Mouse (Mus musculus) liver, embryonic 13.5 days (tissue): ENCODE results near the gene Cyp2d26. TPM values are rescaled to one million over a fixed set of nuclear protein-coding genes. Genes with fewer than 3 reads are reported as not detected.

ENCODE experiments used
- ATAC-seq: fragments of 200-750 bp; cut with Nextera tagmentation; 2 replicates; pipeline ENCODE4 v1.8.0; 2017; ENCODE audit warnings: low read depth, mild to moderate bottlenecking, moderate number of reproducible peaks, moderate library complexity
- DNase-seq: peaks from one replicate; pipeline ENCODE4 v3.0.0; 2022
- H3K27ac ChIP-seq: fragments of 300-500 bp; sonication (generic); 2 replicates; pipeline ENCODE4 v1.5.1; 2015; ENCODE audit warnings: moderate library complexity, mild to moderate bottlenecking, inconsistent platforms
- H3K27me3 ChIP-seq: fragments of 300-500 bp; sonication (generic); 2 replicates; pipeline ENCODE4 v1.6.1; 2015; ENCODE audit warnings: mild to moderate bottlenecking, inconsistent platforms
- H3K36me3 ChIP-seq: fragments of 300-500 bp; sonication (generic); 2 replicates; pipeline ENCODE4 v1.6.1; 2015; ENCODE audit warnings: mild to moderate bottlenecking, inconsistent platforms
- H3K4me1 ChIP-seq: fragments of 300-500 bp; sonication (generic); replicated peaks from 2 replicates; pipeline ENCODE4 v1.6.1; 2015; ENCODE audit warnings: inconsistent platforms
- H3K4me2 ChIP-seq: fragments of 300-500 bp; sonication (generic); 2 replicates; pipeline ENCODE4 v1.6.1; 2015; ENCODE audit warnings: inconsistent platforms, mild to moderate bottlenecking, moderate library complexity
- H3K4me3 ChIP-seq: fragments of 300-500 bp; sonication (generic); replicated peaks from 2 replicates; pipeline ENCODE4 v1.5.1; 2015; ENCODE audit warnings: mild to moderate bottlenecking, inconsistent platforms
- H3K9ac ChIP-seq: fragments of 300-500 bp; sonication (generic); 2 replicates; pipeline ENCODE4 v1.6.1; 2015; ENCODE audit warnings: mild to moderate bottlenecking, inconsistent platforms
- H3K9me3 ChIP-seq: fragments of 300-500 bp; sonication (generic); replicated peaks from 2 replicates; pipeline ENCODE4 v1.6.1; 2016; ENCODE audit warnings: inconsistent platforms
- WGBS: fragments of 180-500 bp; shearing (Covaris S2); methylation state at CpG from one replicate; pipeline ENCODE4 v1.1.7; 2015; ENCODE audit not compliant: insufficient replicate concordance; 5-methylcytosine and 5-hydroxymethylcytosine counted together
- polyA plus RNA-seq: library from polyadenylated mRNA; unstranded; fragments of >200 nt; fragmentation: Nextera tagmentation; extraction: Ambion mirVana; gene quantifications from 2 replicates; pipeline ENCODE4 v1.2.1, GENCODE M21; 2015

Cyp2d26 gene
- polyA plus RNA-seq: 6.1 and 8.0 TPM in 2 replicates

GRCm38 (mm10) chr15:82794277-82794676 lies at the start of gene Cyp2d26:
Cyp2d26 (minus strand) TSS chr15:82794294.
- no peaks in the 10 kb centered on the region for H3K9me3 ChIP-seq
- H3K27ac ChIP-seq: peak within 1 kb of the TSS; percentile 39; the same call in 1 of the 2 replicates
- no peak within 1 kb of the TSS for H3K4me2 ChIP-seq
- no peak within 1 kb of the TSS for H3K9ac ChIP-seq
- ATAC-seq: peak; percentile 70
- H3K27me3 ChIP-seq: no peaks in the 10 kb centered on the region
- no peaks in the 10 kb centered on the region; the same call in none of the 2 replicates for H3K4me1 ChIP-seq
- 70% methylated on average over 5 of the region's 5 CpGs for WGBS
- DNase-seq: no peak
- H3K4me3 ChIP-seq: no peak within 1 kb of the TSS
- H3K36me3 ChIP-seq: no peaks in the 10 kb centered on the region

DNA sequence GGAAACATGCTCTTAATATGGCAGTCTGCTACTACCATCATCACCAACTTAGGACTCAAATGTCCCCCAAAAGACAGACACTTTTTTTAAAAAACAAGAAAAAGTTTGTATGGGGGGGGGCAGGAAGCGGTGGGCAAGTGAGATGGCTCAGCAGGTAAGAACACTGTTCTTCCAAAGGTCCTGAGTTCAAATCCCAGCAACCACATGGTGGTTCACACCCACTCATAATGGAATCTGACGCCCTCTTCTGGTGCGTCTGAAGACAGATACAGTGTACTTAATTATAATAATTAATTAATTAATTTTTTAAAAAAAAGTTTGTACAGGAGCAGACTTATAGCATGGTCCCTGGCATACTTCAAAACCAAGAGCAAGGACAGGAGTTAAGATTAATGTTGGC lies 45.1 kb upstream of the Cyp2d26 start:
- Histone ChIP-seq H3K27ac (no peak overlapping the region), H3K27me3 (no peaks in the 10 kb centered on the region), H3K9ac (no peak overlapping the region), H3K4me1 (no peaks in the 10 kb centered on the region), H3K4me3 (no peak overlapping the region), H3K36me3 (peaks cover 5% of the 10 kb centered on the region; the same call in 1 of the 2 replicates), H3K9me3 (no peaks in the 10 kb centered on the region), H3K4me2 (no peak overlapping the region)
- no peak for ATAC-seq
- 73% methylated on average over 3 of the region's 3 CpGs for WGBS
- DNase-seq: no peak

GRCm38 (mm10) chr15:82829917-82830316 lies 35.8 kb upstream of the Cyp2d26 start:
- no peaks in the 10 kb centered on the region for H3K9me3 ChIP-seq
- no peak overlapping the region for H3K27ac ChIP-seq
- DNase-seq (no peak), ATAC-seq (no peak)
- no peak overlapping the region for H3K9ac ChIP-seq
- WGBS: 84% methylated on average over 6 of the region's 6 CpGs
- no peak overlapping the region for H3K4me2 ChIP-seq
- H3K27me3 ChIP-seq: no peaks in the 10 kb centered on the region
- peaks cover 10% of the 10 kb centered on the region; the same call in 1 of the 2 replicates for H3K36me3 ChIP-seq
- no peak overlapping the region for H3K4me3 ChIP-seq
- H3K4me1 ChIP-seq: no peaks in the 10 kb centered on the region

GRCm38 (mm10) chr15:82825866-82826265 lies 31.8 kb upstream of the Cyp2d26 start:
- no peak overlapping the region for H3K4me2 ChIP-seq
- no peaks in the 10 kb centered on the region for H3K4me1 ChIP-seq
- H3K9ac ChIP-seq: no peak overlapping the region
- H3K27me3 ChIP-seq: no peaks in the 10 kb centered on the region
- H3K4me3 ChIP-seq: no peak overlapping the region
- H3K36me3 ChIP-seq: peaks cover 22% of the 10 kb centered on the region; the same call in 1 of the 2 replicates
- no peaks in the 10 kb centered on the region for H3K9me3 ChIP-seq
- ATAC-seq (no peak), DNase-seq (no peak)
- H3K27ac ChIP-seq: no peak overlapping the region

- Histone ChIP-seq H3K27ac (no peak overlapping the region), H3K9me3 (no peaks in the 10 kb centered on the region), H3K36me3 (peaks cover 23% of the 10 kb centered on the region), H3K4me3 (no peak overlapping the region), H3K27me3 (no peaks in the 10 kb centered on the region), H3K4me1 (no peaks in the 10 kb centered on the region), H3K4me2 (no peak overlapping the region), H3K9ac (no peak overlapping the region)
- DNase-seq (no peak), ATAC-seq (no peak)
- WGBS: 74% methylated on average over 3 of the region's 4 CpGs
Observed at GRCm38 (mm10) chr15:82822347-82822746, 28.3 kb upstream of the Cyp2d26 start.

- Histone ChIP-seq H3K36me3 (peaks cover 23% of the 10 kb centered on the region), H3K9ac (no peak overlapping the region), H3K27ac (no peak overlapping the region), H3K4me2 (no peak overlapping the region), H3K27me3 (no peaks in the 10 kb centered on the region), H3K4me1 (no peaks in the 10 kb centered on the region), H3K4me3 (no peak overlapping the region), H3K9me3 (no peaks in the 10 kb centered on the region)
- ATAC-seq: no peak
- 65% methylated on average over 1 of the region's 1 CpGs for WGBS
- DNase-seq: no peak
Observed at GRCm38 (mm10) chr15:82821657-82822056, 27.6 kb upstream of the Cyp2d26 start.

- 77% methylated on average over 4 of the region's 4 CpGs for WGBS
- H3K27ac ChIP-seq: no peak overlapping the region; the same call in 1 of the 2 replicates
- DNase-seq: no peak
- H3K4me2 ChIP-seq: no peak overlapping the region
- no peaks in the 10 kb centered on the region for H3K9me3 ChIP-seq
- H3K27me3 ChIP-seq: no peaks in the 10 kb centered on the region
- no peak for ATAC-seq
- no peak overlapping the region for H3K4me3 ChIP-seq
- peaks cover 13% of the 10 kb centered on the region for H3K4me1 ChIP-seq
- H3K36me3 ChIP-seq: peaks cover 31% of the 10 kb centered on the region
- no peak overlapping the region for H3K9ac ChIP-seq
Observed at GRCm38 (mm10) chr15:82815296-82815695, 21.2 kb upstream of the Cyp2d26 start.

- H3K27me3 ChIP-seq: no peaks in the 10 kb centered on the region
- 64% methylated on average over 4 of the region's 4 CpGs for WGBS
- H3K4me3 ChIP-seq: no peak overlapping the region
- H3K4me2 ChIP-seq: no peak overlapping the region
- H3K4me1 ChIP-seq: peaks cover 18% of the 10 kb centered on the region
- H3K9ac ChIP-seq: no peak overlapping the region
- peak; percentile 29 for DNase-seq
- H3K9me3 ChIP-seq: no peaks in the 10 kb centered on the region
- no peak overlapping the region for H3K27ac ChIP-seq
- ATAC-seq: no peak
- peaks cover 31% of the 10 kb centered on the region for H3K36me3 ChIP-seq
Observed at GRCm38 (mm10) chr15:82814806-82815205, 20.7 kb upstream of the Cyp2d26 start.

DNA sequence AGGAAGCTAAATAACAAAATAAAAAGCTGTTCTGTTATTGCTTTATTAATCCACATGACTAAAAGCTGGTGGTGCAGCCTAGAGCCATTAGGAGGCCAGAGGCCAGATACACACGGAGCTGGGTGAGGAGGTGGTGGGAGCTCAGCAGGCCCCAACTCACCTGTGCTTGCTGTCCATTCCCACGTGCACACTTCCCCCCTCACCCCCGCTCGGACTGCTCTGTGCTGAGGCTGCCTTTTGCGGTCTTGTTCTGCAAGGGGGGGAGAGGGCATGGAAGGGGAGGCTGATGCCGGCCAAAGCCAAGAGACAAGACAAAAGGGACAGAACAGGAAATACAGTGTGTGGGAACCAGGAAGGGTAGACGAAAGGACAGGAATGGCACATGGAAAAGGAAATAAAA lies 20.2 kb upstream of the Cyp2d26 start:
- H3K36me3 ChIP-seq: peaks cover 31% of the 10 kb centered on the region
- H3K27ac ChIP-seq: no peak overlapping the region
- H3K27me3 ChIP-seq: no peaks in the 10 kb centered on the region
- H3K4me1 ChIP-seq: peaks cover 23% of the 10 kb centered on the region
- ATAC-seq (no peak), DNase-seq (no peak)
- WGBS: 78% methylated on average over 7 of the region's 7 CpGs
- no peak overlapping the region for H3K4me3 ChIP-seq
- H3K4me2 ChIP-seq: no peak overlapping the region
- H3K9ac ChIP-seq: no peak overlapping the region
- H3K9me3 ChIP-seq: no peaks in the 10 kb centered on the region

GRCm38 (mm10) chr15:82810556-82810955 lies 16.5 kb upstream of the Cyp2d26 start:
- Histone ChIP-seq H3K9me3 (no peaks in the 10 kb centered on the region), H3K4me1 (peaks cover 23% of the 10 kb centered on the region), H3K4me3 (no peak overlapping the region), H3K4me2 (no peak overlapping the region), H3K27ac (peak overlapping the region; percentile 57), H3K9ac (no peak overlapping the region), H3K27me3 (no peaks in the 10 kb centered on the region), H3K36me3 (peaks cover 25% of the 10 kb centered on the region)
- peak; percentile 38 for DNase-seq
- peak; percentile 89 for ATAC-seq
- 15% methylated on average over 1 of the region's 1 CpGs for WGBS

DNA sequence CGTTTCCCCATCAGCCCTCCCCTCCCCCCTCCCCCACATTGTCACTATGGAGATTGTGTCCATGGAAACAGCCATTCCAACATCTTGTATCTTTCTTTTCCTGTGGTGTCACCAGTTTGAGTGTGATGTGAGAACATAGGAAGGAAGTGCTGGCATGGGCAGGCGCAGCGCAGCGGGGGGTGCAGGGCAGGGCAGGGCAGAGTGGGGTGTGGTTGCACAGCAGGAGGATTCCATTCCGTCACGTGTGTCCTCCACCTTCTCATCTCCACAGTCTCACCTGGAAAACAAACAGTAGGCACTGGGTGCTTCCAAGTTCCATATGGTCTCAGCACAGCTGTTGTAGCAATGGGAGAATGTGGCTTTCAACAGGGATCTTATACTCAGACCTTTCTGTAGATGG lies 15.4 kb upstream of the Cyp2d26 start:
- 46% methylated on average over 6 of the region's 6 CpGs for WGBS
- Histone ChIP-seq H3K4me3 (no peak overlapping the region), H3K27ac (peak overlapping the region; percentile 57), H3K36me3 (peaks cover 17% of the 10 kb centered on the region; the same call in 1 of the 2 replicates), H3K9me3 (no peaks in the 10 kb centered on the region), H3K27me3 (no peaks in the 10 kb centered on the region), H3K4me1 (peaks cover 23% of the 10 kb centered on the region), H3K9ac (no peak overlapping the region), H3K4me2 (no peak overlapping the region)
- ATAC-seq (peak; percentile 47; the same call in 1 of the 2 replicates), DNase-seq (peak; percentile 7)

DNA sequence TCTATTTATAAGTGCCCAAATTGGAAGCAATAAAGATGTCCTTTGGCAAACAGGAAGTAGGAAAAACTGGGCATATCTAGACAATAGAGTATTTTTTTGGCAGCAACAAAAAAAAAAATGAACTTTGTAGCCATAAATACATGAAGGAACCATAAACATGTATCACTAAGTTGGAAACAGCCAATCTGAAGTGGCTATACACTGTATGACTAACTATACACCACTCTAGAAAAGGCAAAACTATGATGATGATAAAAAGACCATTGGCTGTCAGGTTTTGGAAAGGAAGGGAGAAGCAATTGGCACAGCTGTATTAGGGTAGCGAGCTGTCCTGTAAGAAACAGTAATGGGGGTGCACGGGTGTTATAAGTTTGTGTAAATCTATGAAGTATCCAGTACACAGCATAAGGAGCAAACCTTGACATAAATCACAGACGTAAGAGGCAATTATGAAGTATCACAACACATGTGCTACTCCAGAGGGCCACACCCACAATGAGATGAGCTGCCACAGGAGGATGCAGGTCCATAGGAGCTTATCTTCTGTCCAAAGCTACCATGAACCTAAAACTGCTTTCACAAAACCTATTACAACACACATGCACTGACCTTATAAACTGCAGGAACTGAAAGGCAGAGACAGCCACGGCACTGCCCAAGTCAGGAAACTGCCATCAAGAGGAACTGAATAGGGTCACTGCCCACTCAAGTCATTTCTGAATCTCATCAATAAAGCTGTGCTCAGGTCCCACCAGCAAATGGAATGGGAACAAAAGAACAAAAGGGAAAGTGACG lies 13.1 kb upstream of the Cyp2d26 start:
- 68% methylated on average over 5 of the region's 5 CpGs for WGBS
- H3K4me2 ChIP-seq: no peak overlapping the region
- DNase-seq: no peak

More for the DNA sequence above, 13.1 kb upstream of the Cyp2d26 start:
- Histone ChIP-seq H3K9me3 (no peaks in the 10 kb centered on the region), H3K9ac (no peak overlapping the region), H3K4me3 (no peak overlapping the region), H3K27ac (no peak overlapping the region), H3K36me3 (peaks cover 9% of the 10 kb centered on the region; the same call in 1 of the 2 replicates), H3K27me3 (no peaks in the 10 kb centered on the region), H3K4me1 (peaks cover 23% of the 10 kb centered on the region)
- no peak for ATAC-seq
